Mouse (Mus musculus): ENCODE results near the gene Zfpm1. TPM values are rescaled to one million over a fixed set of nuclear protein-coding genes. Genes with fewer than 3 reads are reported as not detected.
A peak's percentile ranks its signal among the peaks of the same experiment; 100 is the strongest.

The Zfpm1 gene
- polyA plus RNA-seq, 1 experiment, result 1,238 TPM

DNA sequence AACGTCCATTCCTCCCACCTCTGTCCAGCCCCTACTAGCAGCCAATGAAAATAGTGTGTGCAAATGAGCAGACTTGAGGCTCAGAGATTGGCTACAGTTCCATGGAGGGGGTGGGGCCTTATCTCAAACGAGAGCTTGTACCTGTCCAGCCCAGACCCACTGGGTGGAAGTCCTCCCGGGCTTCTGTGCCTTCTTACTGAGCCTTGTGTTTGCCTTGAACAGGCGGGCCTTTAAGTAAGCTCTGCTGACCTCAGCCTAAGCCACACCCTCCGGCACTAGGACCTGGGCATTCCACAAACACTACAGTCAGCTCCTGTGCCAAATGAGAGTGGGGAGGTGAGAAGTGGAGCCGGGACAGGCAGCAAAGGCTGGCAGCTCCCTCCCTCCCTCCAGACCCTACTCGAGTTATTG lies 12.3 kb downstream of the Zfpm1 start:
- TF ChIP-seq GATA1 (IDR thresholded peaks at IDR 0.05; ENCODE audit: borderline replicate concordance, low read length), result no peak
- no peak for TF ChIP-seq FLI1 (IDR thresholded peaks at IDR 0.05; ENCODE audit: low read length)
- no peaks in the 10 kb centered on the region for H3K9me3 ChIP-seq
- peak overlapping the region; percentile 85 for H3K4me3 ChIP-seq (replicated peaks)
- peaks cover 97% of the 10 kb centered on the region for H3K36me3 ChIP-seq (replicated peaks; ENCODE audit: low read length)
- peaks cover 100% of the 10 kb centered on the region for H3K4me1 ChIP-seq
- no peaks in the 10 kb centered on the region for H3K27me3 ChIP-seq (replicated peaks)

DNA sequence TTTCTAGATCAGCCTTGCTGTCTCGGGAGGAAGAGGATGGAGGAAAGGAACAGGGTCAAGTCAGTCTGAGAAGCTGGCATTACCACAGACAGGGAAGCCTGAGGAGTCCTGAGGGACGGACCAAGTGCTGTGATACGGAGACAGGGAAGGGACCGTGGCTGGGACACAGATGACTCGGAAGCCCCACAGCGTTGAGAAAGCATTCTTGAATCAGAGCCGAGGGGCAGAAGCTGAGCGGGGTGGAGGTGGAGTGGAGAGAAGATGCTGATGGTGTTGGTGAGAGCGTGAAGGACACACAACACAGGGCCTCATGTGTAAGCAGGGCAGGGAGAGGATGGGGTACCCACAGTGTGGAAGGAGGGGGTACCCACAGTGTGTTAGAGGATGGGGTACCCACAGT lies 13.4 kb downstream of the Zfpm1 start:
- Histone ChIP-seq H3K4me3 (replicated peaks) (peak overlapping the region; percentile 85), H3K9me3 (no peaks in the 10 kb centered on the region), H3K36me3 (replicated peaks; ENCODE audit: low read length) (peaks cover 97% of the 10 kb centered on the region), H3K27me3 (replicated peaks) (no peaks in the 10 kb centered on the region), H3K4me1 (peaks cover 100% of the 10 kb centered on the region)
- TF ChIP-seq GATA1 (IDR thresholded peaks at IDR 0.05; ENCODE audit: borderline replicate concordance, low read length), result no peak
- TF ChIP-seq FLI1 (IDR thresholded peaks at IDR 0.05; ENCODE audit: low read length), result no peak

DNA sequence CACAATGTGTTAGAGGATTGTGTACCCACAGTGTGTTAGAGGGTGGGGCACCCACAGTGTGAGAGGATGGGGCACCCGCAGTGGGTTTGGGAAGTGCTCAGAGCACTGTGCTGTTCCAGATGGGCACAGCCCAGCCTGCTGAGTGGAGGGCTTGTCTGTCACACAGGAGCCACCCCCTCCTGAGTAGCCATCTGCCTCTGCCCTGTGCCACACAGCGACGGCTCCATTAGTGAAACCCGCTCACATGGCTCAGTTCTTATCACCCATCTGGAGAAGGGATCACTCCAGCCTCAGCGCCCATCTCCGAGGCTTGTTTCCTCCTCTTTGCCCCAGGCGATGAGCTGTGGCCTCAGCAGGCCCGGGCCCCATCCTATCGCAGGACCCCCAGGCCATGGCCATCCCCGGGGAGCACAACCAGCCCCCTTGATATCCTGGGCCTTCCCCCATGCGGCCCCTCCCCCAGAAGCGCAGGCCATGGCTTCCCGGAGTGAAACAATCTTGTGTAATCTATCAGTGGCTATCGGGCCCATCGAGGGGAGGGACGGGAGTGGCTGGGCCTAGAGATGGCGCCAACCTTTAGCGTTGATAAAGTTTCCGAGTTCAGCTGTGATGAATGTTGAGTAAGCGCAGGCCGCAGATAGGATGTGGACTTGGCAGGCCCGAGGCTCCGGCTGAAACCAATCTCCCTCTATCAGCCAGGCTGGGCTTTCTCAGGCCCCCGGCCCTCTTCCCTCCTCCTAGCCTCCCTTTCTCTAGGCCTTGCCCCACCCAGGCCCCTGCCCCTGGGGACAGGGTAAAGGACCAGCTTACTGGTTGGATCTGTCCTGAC lies 14.4 kb downstream of the Zfpm1 start:
- Histone ChIP-seq H3K4me3 (replicated peaks) (peak overlapping the region; percentile 85), H3K36me3 (replicated peaks; ENCODE audit: low read length) (peaks cover 97% of the 10 kb centered on the region), H3K9me3 (no peaks in the 10 kb centered on the region), H3K4me1 (peaks cover 100% of the 10 kb centered on the region), H3K27me3 (replicated peaks) (no peaks in the 10 kb centered on the region)
- no peak for TF ChIP-seq FLI1 (IDR thresholded peaks at IDR 0.05; ENCODE audit: low read length)

DNA sequence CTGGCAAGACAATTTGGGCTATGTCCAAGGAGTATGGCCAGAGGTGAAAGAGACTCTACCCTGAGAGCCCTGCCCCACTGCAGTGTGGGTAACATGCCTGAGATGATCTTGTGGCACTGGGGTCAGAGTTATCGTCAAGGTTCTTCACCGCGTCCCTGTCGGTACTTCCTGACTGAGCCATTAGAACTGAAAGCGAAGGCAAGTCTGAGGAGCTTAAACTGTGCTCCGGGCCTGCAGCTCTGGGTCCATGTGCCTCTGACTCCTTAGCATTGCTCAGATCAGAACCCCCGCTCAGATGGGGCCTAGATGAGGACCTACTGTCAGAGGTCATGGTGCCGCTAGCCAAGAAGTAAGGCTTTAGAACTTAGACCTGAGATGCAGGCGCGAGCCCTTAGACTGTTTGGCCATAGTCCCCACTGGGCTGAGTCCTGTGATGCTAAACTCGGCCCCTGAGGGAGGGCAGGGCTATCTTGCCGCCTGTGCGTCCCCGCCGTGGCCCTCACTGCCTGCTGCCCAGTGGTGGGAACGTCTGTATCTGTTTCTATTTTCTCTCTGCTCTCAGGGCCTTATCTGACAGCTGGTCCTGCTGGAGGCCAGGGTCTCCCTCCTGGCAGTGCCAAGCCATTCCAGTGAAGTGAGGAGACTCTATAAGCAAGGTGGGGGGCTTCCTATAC lies 17.8 kb downstream of the Zfpm1 start:
- H3K9me3 ChIP-seq, result no peaks in the 10 kb centered on the region
- peak overlapping the region; percentile 87 for H3K4me3 ChIP-seq (replicated peaks)
- H3K4me1 ChIP-seq, result peaks cover 100% of the 10 kb centered on the region
- H3K27me3 ChIP-seq (replicated peaks), result no peaks in the 10 kb centered on the region
- H3K36me3 ChIP-seq (replicated peaks; ENCODE audit: low read length), result peaks cover 96% of the 10 kb centered on the region
- TF ChIP-seq FLI1 (IDR thresholded peaks at IDR 0.05; ENCODE audit: low read length) (no peak), GATA1 (IDR thresholded peaks at IDR 0.05; ENCODE audit: borderline replicate concordance, low read length) (no peak)

DNA sequence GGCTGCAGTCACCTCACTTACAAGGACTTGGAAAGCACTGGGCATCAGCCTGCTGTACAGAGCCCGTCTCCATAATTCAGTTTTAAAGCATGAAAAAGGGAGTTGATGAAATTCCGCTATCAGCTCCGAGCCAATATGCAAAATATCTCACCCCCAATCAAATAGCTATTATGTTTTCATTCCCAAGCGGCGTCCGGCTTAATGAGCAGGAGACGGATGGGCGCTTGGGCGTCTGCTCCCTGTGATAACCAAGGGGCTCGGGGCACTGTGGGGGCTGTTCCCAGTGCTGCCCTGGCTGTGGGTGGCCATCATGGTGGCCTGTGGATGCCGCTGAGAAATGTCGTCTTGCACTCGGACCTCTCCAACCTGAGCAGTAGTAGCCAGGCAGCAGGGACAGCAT lies 19.1 kb downstream of the Zfpm1 start:
- peaks cover 98% of the 10 kb centered on the region for H3K36me3 ChIP-seq (replicated peaks; ENCODE audit: low read length)
- peaks cover 100% of the 10 kb centered on the region for H3K4me1 ChIP-seq
- no peaks in the 10 kb centered on the region for H3K27me3 ChIP-seq (replicated peaks)
- H3K4me3 ChIP-seq (replicated peaks), result peak overlapping the region; percentile 87
- TF ChIP-seq GATA1 (IDR thresholded peaks at IDR 0.05; ENCODE audit: borderline replicate concordance, low read length) (no peak), FLI1 (IDR thresholded peaks at IDR 0.05; ENCODE audit: low read length) (no peak)
- no peaks in the 10 kb centered on the region for H3K9me3 ChIP-seq

DNA sequence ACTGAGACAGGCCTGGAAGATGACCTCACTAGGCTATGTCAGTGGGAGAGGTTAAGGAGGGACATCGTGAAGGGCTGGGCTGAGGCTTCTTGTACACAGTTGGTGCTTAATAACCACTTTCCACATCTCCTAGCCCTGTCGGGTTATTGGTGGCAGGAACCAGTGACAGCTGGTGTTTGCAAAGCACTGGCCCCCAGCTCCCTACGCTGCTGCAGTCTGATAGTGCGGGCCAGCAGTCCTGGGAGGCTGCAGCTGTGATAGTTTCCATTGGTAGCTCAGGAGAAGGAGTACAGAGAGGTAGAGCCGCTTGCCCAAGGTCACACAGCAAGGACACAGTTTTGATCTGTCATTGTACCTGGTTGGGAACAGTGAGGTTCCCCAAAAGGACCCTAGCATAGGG lies 19.9 kb downstream of the Zfpm1 start:
- H3K27me3 ChIP-seq (replicated peaks), result no peaks in the 10 kb centered on the region
- H3K36me3 ChIP-seq (replicated peaks; ENCODE audit: low read length), result peaks cover 98% of the 10 kb centered on the region
- H3K4me1 ChIP-seq, result peaks cover 100% of the 10 kb centered on the region
- no peaks in the 10 kb centered on the region for H3K9me3 ChIP-seq
- H3K4me3 ChIP-seq (replicated peaks), result peak overlapping the region; percentile 86
- TF ChIP-seq GATA1 (IDR thresholded peaks at IDR 0.05; ENCODE audit: borderline replicate concordance, low read length), result no peak
- no peak for TF ChIP-seq FLI1 (IDR thresholded peaks at IDR 0.05; ENCODE audit: low read length)

DNA sequence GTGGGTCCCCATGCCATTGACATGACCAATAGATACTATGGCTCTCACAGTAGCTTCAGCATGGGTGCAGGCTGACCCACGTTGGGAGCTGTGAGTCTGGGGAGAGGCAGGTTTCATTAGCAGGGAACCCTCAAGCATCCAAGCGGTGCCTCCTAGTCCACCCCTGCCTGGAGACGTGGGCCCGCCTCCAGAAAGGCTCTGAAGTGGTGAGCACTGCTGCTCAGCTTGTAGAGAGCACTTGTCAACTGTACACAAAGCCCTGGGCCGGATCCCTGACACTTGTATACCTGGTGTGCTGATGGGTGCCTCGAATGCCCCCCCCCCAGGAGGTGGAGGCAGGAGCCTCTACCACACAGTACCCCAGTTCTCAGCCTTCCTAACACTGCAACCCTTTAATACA lies 21.5 kb downstream of the Zfpm1 start:
- peak overlapping the region; percentile 86 for H3K4me3 ChIP-seq (replicated peaks)
- TF ChIP-seq GATA1 (IDR thresholded peaks at IDR 0.05; ENCODE audit: borderline replicate concordance, low read length) (no peak), FLI1 (IDR thresholded peaks at IDR 0.05; ENCODE audit: low read length) (no peak)
- H3K36me3 ChIP-seq (replicated peaks; ENCODE audit: low read length), result peaks cover 98% of the 10 kb centered on the region
- H3K4me1 ChIP-seq, result peaks cover 100% of the 10 kb centered on the region
- no peaks in the 10 kb centered on the region for H3K27me3 ChIP-seq (replicated peaks)
- no peaks in the 10 kb centered on the region for H3K9me3 ChIP-seq

DNA sequence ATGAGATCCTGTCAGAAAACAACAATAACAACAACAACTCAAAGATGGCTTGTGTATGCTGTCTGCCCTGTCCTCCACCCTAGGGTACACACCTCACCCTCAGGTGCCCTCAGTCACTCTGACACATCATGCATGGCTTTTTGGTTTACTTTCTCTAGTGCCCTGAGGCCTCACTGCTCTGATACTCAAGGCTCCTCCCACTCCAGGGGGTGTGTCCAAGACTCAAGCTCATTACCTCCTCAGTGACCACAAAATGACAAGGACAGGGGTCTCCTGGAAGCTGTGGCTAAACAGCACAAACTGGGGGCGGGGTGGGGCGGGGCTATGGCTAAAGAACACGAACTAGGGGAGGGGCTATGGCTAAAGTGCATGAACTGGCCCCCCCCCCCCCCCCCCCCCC lies 22.1 kb downstream of the Zfpm1 start:
- H3K4me1 ChIP-seq, result peaks cover 100% of the 10 kb centered on the region
- TF ChIP-seq FLI1 (IDR thresholded peaks at IDR 0.05; ENCODE audit: low read length) (no peak), GATA1 (IDR thresholded peaks at IDR 0.05; ENCODE audit: borderline replicate concordance, low read length) (no peak)
- H3K36me3 ChIP-seq (replicated peaks; ENCODE audit: low read length), result peaks cover 98% of the 10 kb centered on the region

DNA sequence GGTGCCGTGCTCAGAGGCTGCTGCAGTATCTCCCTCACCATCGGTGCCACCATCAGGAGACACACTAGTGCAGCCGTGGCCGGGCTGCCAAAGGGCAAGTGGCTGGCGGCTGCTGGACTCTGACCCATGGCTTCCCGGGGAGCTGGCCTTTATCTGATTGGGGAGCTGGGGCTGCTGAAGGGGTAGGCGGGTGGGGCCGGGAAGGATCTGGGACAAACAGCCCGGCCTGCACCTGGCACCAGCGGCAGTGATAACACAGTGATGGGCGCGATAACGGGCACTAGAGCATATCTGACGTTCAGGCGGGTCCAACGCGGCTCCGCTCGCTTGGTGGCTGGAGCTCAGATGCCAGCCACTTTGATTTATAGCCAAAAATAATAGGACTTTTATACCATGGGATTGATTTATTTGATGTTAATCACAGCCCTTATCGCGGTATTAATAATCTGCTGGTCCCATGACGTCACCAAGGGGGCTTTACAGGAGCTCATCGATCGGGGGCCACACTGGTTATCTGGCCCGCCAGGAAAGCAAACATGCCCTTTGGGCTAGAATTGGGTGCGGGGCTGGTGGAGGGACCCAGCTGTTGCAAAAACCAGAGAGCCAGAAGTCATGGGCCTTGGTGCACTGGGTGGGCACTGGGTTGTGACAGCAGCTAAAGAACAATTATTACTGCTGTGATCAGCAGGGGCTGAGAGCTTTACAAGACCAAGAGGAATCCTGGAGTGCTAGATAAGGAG lies 24.9 kb downstream of the Zfpm1 start:
- H3K36me3 ChIP-seq (replicated peaks; ENCODE audit: low read length), result peaks cover 98% of the 10 kb centered on the region
- H3K27me3 ChIP-seq (replicated peaks), result no peaks in the 10 kb centered on the region
- H3K4me1 ChIP-seq, result peaks cover 100% of the 10 kb centered on the region
- H3K4me3 ChIP-seq (replicated peaks), result peak overlapping the region; percentile 53
- H3K9me3 ChIP-seq, result no peaks in the 10 kb centered on the region
- no peak for TF ChIP-seq FLI1 (IDR thresholded peaks at IDR 0.05; ENCODE audit: low read length)

More for the DNA sequence above, 22.1 kb downstream of the Zfpm1 start:
- H3K27me3 ChIP-seq (replicated peaks), result no peaks in the 10 kb centered on the region
- H3K4me3 ChIP-seq (replicated peaks), result peak overlapping the region; percentile 86
- H3K9me3 ChIP-seq, result no peaks in the 10 kb centered on the region

DNA sequence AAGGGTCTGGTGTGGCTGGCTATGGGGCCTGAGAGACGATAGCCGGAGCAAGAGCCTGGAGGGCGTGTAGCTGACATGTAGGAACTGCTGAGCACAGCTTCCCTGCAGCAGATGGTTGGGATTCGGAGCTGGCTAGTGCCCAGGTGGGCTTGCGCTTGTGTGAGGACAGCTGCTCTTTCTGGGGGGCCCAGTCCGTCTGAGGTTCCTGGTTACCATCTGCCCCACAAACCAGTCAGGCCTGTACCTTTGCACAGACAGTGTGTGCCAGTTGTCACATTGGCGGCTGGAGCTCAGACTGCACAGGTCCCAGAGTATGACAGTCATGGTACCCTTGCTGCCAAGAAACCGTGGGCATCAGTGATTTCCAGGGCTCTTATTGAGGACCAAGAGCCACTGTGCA lies 25.9 kb downstream of the Zfpm1 start:
- H3K36me3 ChIP-seq (replicated peaks; ENCODE audit: low read length), result peaks cover 98% of the 10 kb centered on the region
- no peaks in the 10 kb centered on the region for H3K27me3 ChIP-seq (replicated peaks)
- peaks cover 100% of the 10 kb centered on the region for H3K4me1 ChIP-seq

More for the DNA sequence above, 25.9 kb downstream of the Zfpm1 start:
- TF ChIP-seq FLI1 (IDR thresholded peaks at IDR 0.05; ENCODE audit: low read length) (no peak), GATA1 (IDR thresholded peaks at IDR 0.05; ENCODE audit: borderline replicate concordance, low read length) (no peak)
- peak overlapping the region; percentile 75 for H3K4me3 ChIP-seq (replicated peaks)
- no peaks in the 10 kb centered on the region for H3K9me3 ChIP-seq

Measured in megakaryocyte, embryonic 14.5 days (primary cell).